Mouse (Mus musculus) liver, adult 2 months (tissue): ENCODE data around the gene Gm19935. TPM values are rescaled to one million over a fixed set of nuclear protein-coding genes. Genes with fewer than 3 reads are reported as not detected.
A peak's percentile ranks its signal among the peaks of the same experiment; 100 is the strongest.

Experiments used
- DNase-seq: peaks from one replicate; pipeline ENCODE4 v3.0.0-alpha.2; 2011; ENCODE audit warnings: low read depth, low spot score; ENCODE audit errors: extremely low read depth
- H3K27ac ChIP-seq: fragments of 200-500 bp; replicated peaks from 2 replicates; pipeline ENCODE4 v1.5.1; 2012; ENCODE audit warnings: low read depth, mild to moderate bottlenecking, control low read depth, inconsistent platforms, low read length; ENCODE audit not compliant: insufficient read depth
- H3K27me3 ChIP-seq: fragments of 200-500 bp; 2 replicates; pipeline ENCODE4 v1.6.1; 2012; ENCODE audit warnings: mild to moderate bottlenecking, moderate library complexity, low read length, inconsistent platforms; ENCODE audit not compliant: control insufficient read depth, insufficient read depth
- H3K36me3 ChIP-seq: fragments of 200-500 bp; 2 replicates; pipeline ENCODE4 v1.6.1; 2012; ENCODE audit warnings: low read length, inconsistent platforms; ENCODE audit not compliant: control insufficient read depth, insufficient read depth
- H3K4me1 ChIP-seq: fragments of 200-500 bp; 2 replicates; pipeline ENCODE4 v1.6.1; 2011; ENCODE audit warnings: low read length; ENCODE audit not compliant: control insufficient read depth, insufficient read depth
- H3K4me3 ChIP-seq: fragments of 200-500 bp; 2 replicates; pipeline ENCODE4 v1.5.1; 2011; ENCODE audit warnings: low read depth, mild to moderate bottlenecking, control low read depth, low read length, moderate library complexity; ENCODE audit not compliant: insufficient read depth
- H3K79me2 ChIP-seq: fragments of 200-500 bp; 2 replicates; pipeline ENCODE4 v1.6.1; 2012; ENCODE audit warnings: inconsistent platforms, mild to moderate bottlenecking, low read length, moderate library complexity; ENCODE audit not compliant: control insufficient read depth, insufficient read depth
- H3K9ac ChIP-seq: fragments of 200-500 bp; 2 replicates; pipeline ENCODE4 v1.6.1; 2012; ENCODE audit warnings: low read depth, mild to moderate bottlenecking, control low read depth, inconsistent platforms, low read length
- CTCF ChIP-seq: fragments of 200-500 bp; IDR thresholded peaks from 2 replicates; pipeline ENCODE4 v1.5.1; 2011; ENCODE audit warnings: low read depth, low read length, control low read depth
- POLR2A ChIP-seq: fragments of 200-500 bp; IDR thresholded peaks from 2 replicates; pipeline ENCODE4 v1.6.1; 2011; ENCODE audit warnings: low read length, control low read depth; ENCODE audit not compliant: insufficient read depth; ENCODE audit errors: extremely low read depth
- WGBS: fragments of 180-500 bp; shearing (Covaris S2); methylation state at CpG from one replicate; pipeline ENCODE4 v1.1.7; 2018; 5-methylcytosine and 5-hydroxymethylcytosine counted together
- polyA plus RNA-seq: library from polyadenylated mRNA; depleted of rRNA; stranded (reverse); fragments of >200 nt; gene quantifications from 2 replicates; pipeline ENCODE4 v1.2.3, GENCODE M21; 2012
- total RNA-seq: library from RNA; depleted of rRNA; stranded (reverse); fragments of >200 nt; gene quantifications from 2 replicates; pipeline ENCODE4 v1.2.3, GENCODE M21; 2014

Gm19935 gene
- total and polyA plus RNA-seq, 2 experiments = 0.09 TPM; not detected in 1

GRCm38 (mm10) chr8:90844179-90844967 is 27.2 kb upstream of the Gm19935 start:
- DNase-seq = no peak
- no peak overlapping the region for H3K4me3 ChIP-seq
- no peaks in the 10 kb centered on the region for H3K36me3 ChIP-seq
- H3K9ac ChIP-seq = no peak overlapping the region
- H3K27ac ChIP-seq = no peak overlapping the region
- H3K4me1 ChIP-seq = peaks cover 11% of the 10 kb centered on the region
- no peak for TF ChIP-seq POLR2A
- no peak for TF ChIP-seq CTCF
- H3K79me2 ChIP-seq = peaks cover 12% of the 10 kb centered on the region; the same call in 1 of the 2 replicates
- no peaks in the 10 kb centered on the region for H3K27me3 ChIP-seq
- 82% methylated on average over 9 of the region's 9 CpGs for WGBS

GRCm38 (mm10) chr8:90843127-90843526 is 25.9 kb upstream of the Gm19935 start:
- Histone ChIP-seq H3K4me3 (no peak overlapping the region), H3K27ac (no peak overlapping the region), H3K79me2 (peaks cover 12% of the 10 kb centered on the region; the same call in 1 of the 2 replicates), H3K36me3 (no peaks in the 10 kb centered on the region), H3K9ac (no peak overlapping the region), H3K27me3 (no peaks in the 10 kb centered on the region), H3K4me1 (peaks cover 13% of the 10 kb centered on the region)
- TF ChIP-seq POLR2A (no peak), CTCF (no peak)
- WGBS = 94% methylated on average over 6 of the region's 6 CpGs
- no peak for DNase-seq

- Histone ChIP-seq H3K27ac (no peak overlapping the region), H3K36me3 (no peaks in the 10 kb centered on the region), H3K79me2 (peaks cover 12% of the 10 kb centered on the region; the same call in 1 of the 2 replicates), H3K4me3 (no peak overlapping the region), H3K27me3 (no peaks in the 10 kb centered on the region), H3K9ac (no peak overlapping the region), H3K4me1 (peaks cover 13% of the 10 kb centered on the region)
- 69% methylated on average over 13 of the region's 13 CpGs for WGBS
- DNase-seq = no peak
- TF ChIP-seq POLR2A = no peak
- no peak for TF ChIP-seq CTCF
Observed at GRCm38 (mm10) chr8:90841321-90841720, 24.1 kb upstream of the Gm19935 start.

GRCm38 (mm10) chr8:90839725-90840714 is 22.8 kb upstream of the Gm19935 start:
- H3K27ac ChIP-seq = peak overlapping the region; percentile 37
- peaks cover 13% of the 10 kb centered on the region for H3K4me1 ChIP-seq
- DNase-seq = peak; percentile 68
- H3K36me3 ChIP-seq = no peaks in the 10 kb centered on the region
- no peak overlapping the region for H3K9ac ChIP-seq
- TF ChIP-seq CTCF = no peak
- TF ChIP-seq POLR2A = no peak
- H3K79me2 ChIP-seq = peaks cover 18% of the 10 kb centered on the region; the same call in 1 of the 2 replicates
- no peak overlapping the region for H3K4me3 ChIP-seq
- H3K27me3 ChIP-seq = no peaks in the 10 kb centered on the region
- 44% methylated on average over 11 of the region's 11 CpGs for WGBS

GRCm38 (mm10) chr8:90837440-90837839 is 20.2 kb upstream of the Gm19935 start:
- 90% methylated on average over 6 of the region's 6 CpGs for WGBS
- no peaks in the 10 kb centered on the region for H3K36me3 ChIP-seq

More at GRCm38 (mm10) chr8:90837440-90837839, 20.2 kb upstream of the Gm19935 start:
- no peaks in the 10 kb centered on the region for H3K27me3 ChIP-seq
- no peak for DNase-seq
- no peak overlapping the region for H3K27ac ChIP-seq
- no peak overlapping the region for H3K4me3 ChIP-seq
- H3K4me1 ChIP-seq = peaks cover 24% of the 10 kb centered on the region
- no peak overlapping the region for H3K9ac ChIP-seq
- peaks cover 21% of the 10 kb centered on the region; the same call in 1 of the 2 replicates for H3K79me2 ChIP-seq
- no peak for TF ChIP-seq POLR2A
- no peak for TF ChIP-seq CTCF
